In genomic region chr4:47603378-47603777, GRCm38 (mm10) we compare ENCODE assay signal across 8 mouse cellular contexts.
DNase-seq lines count a peak whose midpoint lies in the region; ATAC-seq and TF ChIP-seq lines count a peak whose summit lies in the region.

No protein-coding gene starts in this region.

- no peak overlapping the region for H3K9ac ChIP-seq in liver, postnatal 0 days (replicated peaks)
- H3K9ac ChIP-seq in liver, embryonic 12.5 days: no peak overlapping the region
- no peak overlapping the region for H3K9ac ChIP-seq in hindbrain, embryonic 14.5 days
- H3K9ac ChIP-seq in neural tube, embryonic 14.5 days (replicated peaks; ENCODE audit: low read depth, low read length): no peak overlapping the region

- peak; percentile 20 for DNase-seq in adrenal gland, postnatal 10 days
- DNase-seq in adrenal gland, postnatal 4 days (ENCODE audit: low spot score in 2 of 2): no peak
- DNase-seq in liver, postnatal 0 days: no peak
- no peak for DNase-seq in hindbrain, embryonic 14.5 days (ENCODE audit: low spot score)
- DNase-seq in urinary bladder, postnatal 25 days (ENCODE audit: low spot score): no peak
- no peak for DNase-seq in gastrocnemius, adult 18-20 months (ENCODE audit: low spot score)

- no peaks in the 10 kb centered on the region for H3K4me1 ChIP-seq in liver, postnatal 0 days (ENCODE audit: insufficient read depth)
- no peaks in the 10 kb centered on the region for H3K4me1 ChIP-seq in liver, embryonic 12.5 days
- H3K4me1 ChIP-seq in hindbrain, embryonic 14.5 days (replicated peaks; ENCODE audit: control insufficient read depth, insufficient read depth, low read length): no peaks in the 10 kb centered on the region
- no peaks in the 10 kb centered on the region for H3K4me1 ChIP-seq in neural tube, embryonic 14.5 days (ENCODE audit: control insufficient read depth, insufficient read depth, low read length)

- no peaks in the 10 kb centered on the region for H3K27me3 ChIP-seq in liver, postnatal 0 days (ENCODE audit: insufficient read depth, low read length)
- 0 out of 2 replicates have a peak, but pooled peaks cover 4% of the 10 kb centered on the region for H3K27me3 ChIP-seq in liver, embryonic 12.5 days (replicated peaks)
- no peaks in the 10 kb centered on the region for H3K27me3 ChIP-seq in hindbrain, embryonic 14.5 days (ENCODE audit: control insufficient read depth, insufficient read depth, low read length)
- no peaks in the 10 kb centered on the region for H3K27me3 ChIP-seq in neural tube, embryonic 14.5 days (ENCODE audit: control insufficient read depth, insufficient read depth, low read length)

- no peak for TF ChIP-seq EP300 in liver, postnatal 0 days (IDR thresholded peaks at IDR 0.05; ENCODE audit: low read depth)

- peak overlapping the region; percentile 36 for H3K4me2 ChIP-seq in liver, postnatal 0 days (ENCODE audit: low read depth, low read length)
- no peak overlapping the region for H3K4me2 ChIP-seq in liver, embryonic 12.5 days
- peak overlapping the region; percentile 34 for H3K4me2 ChIP-seq in hindbrain, embryonic 14.5 days (replicated peaks)
- H3K4me2 ChIP-seq in neural tube, embryonic 14.5 days (ENCODE audit: low read depth, low read length): peak overlapping the region; percentile 29; the same call in 1 of the 2 replicates

- H3K36me3 ChIP-seq in liver, postnatal 0 days (replicated peaks; ENCODE audit: insufficient read depth, low read length): no peaks in the 10 kb centered on the region
- H3K36me3 ChIP-seq in liver, embryonic 12.5 days: no peaks in the 10 kb centered on the region
- H3K36me3 ChIP-seq in hindbrain, embryonic 14.5 days (replicated peaks; ENCODE audit: control insufficient read depth, insufficient read depth): no peaks in the 10 kb centered on the region
- no peaks in the 10 kb centered on the region for H3K36me3 ChIP-seq in neural tube, embryonic 14.5 days (ENCODE audit: control insufficient read depth, insufficient read depth, low read length)

- TF ChIP-seq CTCF in liver, postnatal 0 days (IDR thresholded peaks at IDR 0.05; ENCODE audit: low read depth): no peak

- no peak for ATAC-seq in liver, postnatal 0 days
- no peak for ATAC-seq in liver, embryonic 12.5 days
- ATAC-seq in hindbrain, embryonic 14.5 days (ENCODE audit: low FRiP score): no peak
- ATAC-seq in neural tube, embryonic 14.5 days (ENCODE audit: low read depth): no peak

- 71% methylated on average over 6 of the region's 6 CpGs for WGBS in liver, postnatal 0 days (ENCODE audit: insufficient replicate concordance)
- WGBS in liver, embryonic 12.5 days (ENCODE audit: insufficient replicate concordance): 61% methylated on average over 6 of the region's 6 CpGs
- WGBS in hindbrain, embryonic 14.5 days: 68% methylated on average over 6 of the region's 6 CpGs
- WGBS in neural tube, embryonic 14.5 days: 56% methylated on average over 6 of the region's 6 CpGs

- no peak overlapping the region for H3K27ac ChIP-seq in liver, postnatal 0 days (ENCODE audit: low read depth)
- no peak overlapping the region for H3K27ac ChIP-seq in liver, embryonic 12.5 days
- no peak overlapping the region for H3K27ac ChIP-seq in hindbrain, embryonic 14.5 days
- no peak overlapping the region for H3K27ac ChIP-seq in neural tube, embryonic 14.5 days (ENCODE audit: low read depth, low read length)

- no peak overlapping the region for H3K4me3 ChIP-seq in liver, postnatal 0 days (ENCODE audit: low read depth, low read length)
- H3K4me3 ChIP-seq in liver, embryonic 12.5 days: no peak overlapping the region
- no peak overlapping the region for H3K4me3 ChIP-seq in hindbrain, embryonic 14.5 days (replicated peaks; ENCODE audit: low read length)
- no peak overlapping the region for H3K4me3 ChIP-seq in neural tube, embryonic 14.5 days (ENCODE audit: low read depth, low read length)

- no peaks in the 10 kb centered on the region for H3K9me3 ChIP-seq in liver, postnatal 0 days (ENCODE audit: low read length)
- H3K9me3 ChIP-seq in liver, embryonic 12.5 days (replicated peaks): no peaks in the 10 kb centered on the region
- H3K9me3 ChIP-seq in hindbrain, embryonic 14.5 days (ENCODE audit: control insufficient read depth, low read length): no peaks in the 10 kb centered on the region
- H3K9me3 ChIP-seq in neural tube, embryonic 14.5 days (ENCODE audit: control insufficient read depth, low read length): no peaks in the 10 kb centered on the region
